In the genomic region with DNA sequence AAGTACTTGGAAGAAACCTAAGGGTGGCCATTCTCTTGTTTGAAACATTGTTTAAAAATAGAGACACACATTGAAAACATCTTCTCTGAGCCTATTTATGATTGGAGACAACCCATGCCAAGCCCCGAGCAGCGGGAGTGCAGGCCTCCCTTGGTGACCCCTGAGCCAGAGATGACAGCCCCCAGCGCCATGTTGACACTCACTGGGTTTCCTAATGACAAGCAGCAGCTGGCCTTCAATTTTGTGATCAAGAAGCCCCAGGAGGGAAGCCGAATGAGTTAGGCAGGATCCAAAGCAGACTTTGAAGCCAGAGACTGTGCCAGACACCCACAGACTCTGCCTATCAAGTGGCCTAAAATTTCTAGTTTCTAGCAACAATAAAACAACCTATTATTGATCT, we compare ENCODE assay signal across 10 mouse cellular contexts.
DNase-seq lines count a peak whose midpoint lies in the region; TF ChIP-seq lines count a peak whose summit lies in the region.
"Had no signal": no experiment of that assay in that cellular context is flagged by ENCODE, and none has a peak within 500 bp of the region (broad histone marks: within the 10 kb centered on the region; RNA-seq: fewer than 3 reads in every experiment).

No protein-coding gene starts in this region.

- H3K27me3 ChIP-seq in thymus, adult 2 months (ENCODE audit: control insufficient read depth, insufficient read depth, low read length): no peaks in the 10 kb centered on the region

- no peak for TF ChIP-seq POLR2A in thymus, adult 2 months (IDR thresholded peaks at IDR 0.05; ENCODE audit: control insufficient read depth, extremely low read depth, insufficient read depth, low read length, poor library complexity)

- H3K27ac ChIP-seq in thymus, adult 2 months (ENCODE audit: control insufficient read depth, insufficient read depth, low read length): no peak overlapping the region

- H3K36me3 ChIP-seq in thymus, adult 2 months (ENCODE audit: control insufficient read depth, insufficient read depth, low read length): no peaks in the 10 kb centered on the region
- H3K36me3 ChIP-seq: G1E had no signal

- H3K4me3 ChIP-seq in thymus, adult 2 months (ENCODE audit: control insufficient read depth, insufficient read depth, low read length): no peak overlapping the region

- H3K4me1 ChIP-seq in thymus, adult 2 months (replicated peaks; ENCODE audit: control insufficient read depth, insufficient read depth, low read length): no peaks in the 10 kb centered on the region

- no peak for TF ChIP-seq CTCF in thymus, adult 2 months (IDR thresholded peaks at IDR 0.05; ENCODE audit: borderline replicate concordance, control insufficient read depth, extremely low read depth, insufficient read depth, low read length, poor library complexity)

- WGBS in thymus, adult 2 months: 81% methylated on average over 4 of the region's 4 CpGs

- peak; percentile 11 for DNase-seq in retina, embryonic 14.5 days (ENCODE audit: low spot score)
- DNase-seq in retina, postnatal 1 day: no peak
- peak; percentile 21 for DNase-seq in embryo, embryonic 11 days
- DNase-seq in lung, postnatal 25 days (ENCODE audit: low spot score): peak; percentile 20
- DNase-seq in thymus, postnatal 14 days: no peak
- no peak for DNase-seq in frontal cortex, postnatal 36 days (ENCODE audit: low spot score in 2 of 2)
- DNase-seq in thymus, adult 2 months: no peak
- DNase-seq: adrenal gland, postnatal 14 days; spleen, adult 18-20 months had no signal

Comparison
In these comparisons a context has a peak if more than half of its experiments do, and no peak if none do; other contexts are left out.
1. DNase-seq: peak in retina, embryonic 14.5 days (single experiment), embryo, embryonic 11 days (single experiment) and lung, postnatal 25 days (single experiment); none in retina, postnatal 1 day (single experiment), thymus, postnatal 14 days (single experiment), frontal cortex, postnatal 36 days (0 of 2) and thymus, adult 2 months (single experiment).